Mouse (Mus musculus) lung, postnatal 36 days (tissue): ENCODE data around the gene Rassf6.

ENCODE experiments used
- DNase-seq: peaks from one replicate; pipeline ENCODE4 v3.0.0; 2022; ENCODE audit warnings: mixed read lengths

Rassf6 gene

DNA sequence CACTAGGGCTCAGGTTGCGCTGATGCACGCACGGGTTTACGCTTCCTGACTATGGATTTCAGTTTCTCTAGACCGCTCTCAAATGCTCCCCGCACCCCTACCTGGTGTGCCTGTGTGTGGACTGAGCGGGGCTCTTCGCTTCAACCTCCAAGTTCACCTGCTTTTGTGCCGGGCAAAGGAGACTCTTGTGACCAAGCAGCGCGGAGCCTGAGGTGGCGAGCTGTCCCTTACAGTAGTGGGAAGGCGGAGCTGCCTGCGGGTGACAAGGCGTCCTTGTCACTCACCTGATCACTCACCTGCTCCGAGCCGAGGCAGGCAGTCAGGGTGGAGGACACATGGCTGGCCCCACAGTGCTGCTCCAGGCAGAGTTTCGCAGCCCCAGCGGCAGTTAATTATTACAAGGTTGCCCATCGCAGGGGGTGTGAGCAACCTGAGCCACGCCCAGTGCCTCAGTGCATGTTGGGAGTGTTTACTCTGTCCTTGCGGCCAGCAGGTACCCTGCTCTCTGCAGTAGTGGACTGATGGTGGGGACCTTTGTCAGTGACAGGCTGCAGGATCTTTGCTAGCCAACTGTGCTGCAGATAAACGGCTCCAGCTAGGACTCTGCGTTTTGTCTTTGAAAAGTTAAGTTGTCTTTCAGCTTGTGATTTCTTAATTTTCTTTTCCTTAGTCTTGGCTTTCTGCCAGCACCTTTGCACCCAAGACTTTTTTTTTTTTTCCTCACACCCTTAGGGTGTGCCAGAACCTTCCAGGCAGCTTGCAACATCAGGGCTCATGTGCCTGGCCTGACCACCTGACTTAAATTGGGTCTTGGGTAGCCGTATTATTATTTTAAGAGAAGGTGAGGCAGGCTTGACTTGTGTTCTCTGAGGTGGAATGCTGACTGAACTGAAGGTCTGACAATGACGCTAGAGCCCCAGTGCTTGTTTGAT lies at the start of gene Rassf6:
TSS of gene Rassf6 (minus strand) at position 372 of the 932 bp plus-strand sequence.
- peak; percentile 84 for DNase-seq

DNA sequence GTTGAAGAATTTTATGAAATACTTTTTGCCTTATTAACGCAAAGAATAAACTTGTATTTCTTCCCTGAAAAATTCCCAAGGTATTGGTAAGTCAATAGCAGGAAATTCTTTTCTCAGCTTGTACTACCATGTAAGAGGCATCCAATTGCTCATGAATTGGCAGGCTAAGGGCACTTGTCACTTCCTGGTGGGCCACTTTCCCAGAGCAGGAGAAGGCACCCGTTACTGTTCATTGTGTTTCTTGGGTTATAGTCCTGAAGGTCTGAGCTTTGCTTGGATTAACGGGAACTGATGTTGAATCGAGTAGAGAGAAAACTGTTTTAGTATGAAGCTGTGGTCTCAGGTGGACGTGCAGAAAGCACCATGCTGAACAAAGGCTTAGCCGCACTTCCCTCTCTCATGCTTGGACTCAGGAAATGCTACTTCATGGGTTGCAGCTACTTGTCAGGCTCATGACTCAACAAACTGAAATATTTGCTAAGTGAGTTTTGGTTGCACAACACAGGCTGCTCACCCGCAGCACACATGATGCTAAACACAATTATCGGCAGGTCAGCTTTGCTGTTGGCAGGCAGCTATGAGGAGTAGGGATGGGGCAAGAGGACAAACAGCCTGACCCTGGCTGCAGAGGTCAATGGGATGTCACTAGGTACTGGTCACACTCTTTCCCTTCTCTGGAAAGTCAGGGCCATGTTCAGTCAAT lies 49.1 kb upstream of the Rassf6 start:
- DNase-seq: peak; percentile 71

DNA sequence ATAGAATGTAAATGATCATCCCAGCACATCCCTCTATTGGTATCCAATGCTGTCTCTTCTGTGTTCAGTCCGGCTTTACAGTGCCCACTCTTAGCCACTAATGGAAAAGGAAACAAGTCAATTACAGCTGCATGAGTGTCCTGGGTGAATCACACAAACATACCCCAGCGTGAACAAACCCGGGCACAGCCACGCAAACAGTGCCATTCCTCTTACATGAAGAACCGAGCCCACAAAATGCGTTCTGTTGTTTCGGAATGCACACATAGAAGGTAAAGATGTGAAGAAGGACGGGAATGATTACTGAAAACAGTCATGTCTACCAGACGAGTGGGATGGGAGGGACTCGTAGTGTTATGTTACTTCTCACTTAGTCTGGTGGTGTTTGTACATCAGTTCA lies 47.5 kb upstream of the Rassf6 start:
- DNase-seq: no peak

DNA sequence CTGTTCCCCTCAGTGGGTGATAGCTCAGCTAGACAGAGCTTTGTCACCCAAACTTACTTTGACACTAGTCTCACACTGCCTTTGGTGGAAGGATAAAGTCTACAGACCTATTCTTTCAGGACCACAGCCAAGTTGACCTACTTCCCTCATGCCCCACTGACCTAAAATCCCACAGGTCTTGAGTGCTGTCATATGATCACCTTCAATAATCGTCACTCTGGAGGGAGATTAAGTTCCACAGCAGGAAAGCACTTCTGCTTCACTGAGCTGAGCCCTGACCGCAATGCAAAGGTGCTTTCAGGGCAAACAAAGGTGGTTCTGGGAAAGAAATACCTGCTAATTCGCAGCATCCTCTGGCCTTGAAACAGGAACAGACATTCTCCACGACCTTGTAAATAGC lies 44.5 kb upstream of the Rassf6 start:
- DNase-seq: no peak

DNA sequence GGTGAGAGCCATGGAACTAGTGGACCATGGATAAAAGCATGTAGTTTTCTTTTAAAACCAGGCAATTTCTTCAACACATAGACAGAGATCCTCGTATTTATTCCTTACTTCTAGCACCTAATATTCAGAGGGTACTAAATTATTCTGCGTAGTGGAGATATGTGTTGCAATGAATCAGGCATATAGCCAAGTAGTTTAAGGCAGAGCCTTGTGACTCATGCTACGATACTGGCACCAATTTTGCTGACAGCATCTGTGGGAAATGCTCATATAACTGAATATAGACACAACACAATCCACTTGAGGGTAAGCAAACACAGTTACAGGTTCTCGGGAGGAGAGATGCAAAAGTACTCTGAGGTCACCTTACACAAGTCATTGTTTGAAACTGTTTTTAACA lies 41.4 kb upstream of the Rassf6 start:
- DNase-seq: peak; percentile 59

DNA sequence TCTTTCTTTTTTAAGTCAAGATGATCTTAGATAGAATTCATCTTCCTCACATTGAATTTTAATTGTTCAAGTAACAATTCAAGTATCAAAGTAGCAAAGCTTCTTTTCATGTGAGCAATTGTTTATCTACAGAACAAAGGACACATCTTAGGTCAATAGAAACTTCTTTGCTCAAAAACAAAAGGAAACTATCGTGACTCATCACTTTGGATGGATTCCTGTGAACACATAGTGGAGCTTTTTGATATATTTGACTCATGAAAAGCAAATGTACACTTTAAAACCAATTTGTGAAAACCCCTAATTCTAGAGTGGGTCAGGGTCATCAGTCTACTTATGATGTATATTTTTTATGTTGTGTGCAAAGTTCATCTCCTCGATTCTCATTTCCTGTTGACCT lies 37.1 kb upstream of the Rassf6 start:
- no peak for DNase-seq

DNA sequence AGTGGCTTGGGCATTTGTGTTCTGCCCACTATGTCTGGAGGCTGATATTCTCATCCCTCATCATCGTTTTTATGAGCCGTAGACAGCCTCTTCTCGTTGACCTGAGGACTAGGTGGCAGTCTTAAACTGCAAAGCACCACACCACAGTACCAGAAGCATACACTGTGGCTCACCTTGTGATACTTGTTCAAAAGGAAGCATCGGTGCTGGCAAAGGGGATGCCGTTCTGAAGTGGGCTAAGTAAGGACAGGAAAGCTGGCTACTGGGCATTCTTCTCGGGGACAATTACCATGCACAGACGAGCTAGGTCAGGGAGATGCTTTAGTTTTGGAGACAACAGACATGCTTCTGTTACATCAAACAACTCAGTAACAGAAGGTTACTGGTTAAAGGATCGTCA lies 21.4 kb upstream of the Rassf6 start:
- DNase-seq: no peak

DNA sequence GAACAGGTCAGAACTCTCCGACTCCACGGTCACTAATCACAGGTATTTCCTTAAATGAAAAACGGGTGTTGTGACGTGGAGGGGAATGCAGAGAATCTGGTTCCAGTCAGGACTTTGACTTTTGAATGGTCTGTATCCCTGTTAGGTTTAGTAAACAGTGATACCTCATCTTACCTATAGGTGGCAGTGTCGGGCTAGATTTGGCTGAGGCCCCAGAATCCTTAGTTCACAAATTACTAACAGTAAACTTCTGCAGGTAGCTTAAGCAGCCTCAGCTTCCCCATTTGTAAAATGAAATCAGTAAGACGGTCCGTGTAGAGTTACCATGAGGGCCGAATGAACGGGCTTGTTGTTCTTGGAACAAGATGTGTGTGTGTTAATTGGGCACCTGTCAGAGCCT lies 21.0 kb upstream of the Rassf6 start:
- DNase-seq: peak; percentile 76

DNA sequence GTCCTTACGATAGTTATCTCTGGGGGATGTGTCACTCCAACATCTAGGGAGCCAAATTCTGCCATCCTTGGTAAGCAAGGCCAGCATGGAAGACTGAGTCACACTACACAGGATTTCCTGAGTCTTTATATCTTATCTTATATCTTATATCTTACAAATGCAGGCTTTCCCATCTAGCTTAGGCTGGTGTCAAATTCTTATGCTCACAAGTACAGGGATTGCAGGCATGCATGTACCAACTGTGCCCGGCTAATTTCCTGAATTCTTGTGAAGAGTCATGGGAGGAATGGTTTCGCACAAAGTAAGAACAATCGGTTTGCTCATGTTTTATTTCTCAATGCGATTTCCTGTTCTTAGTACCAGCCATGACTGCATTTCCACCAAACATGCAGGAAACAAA lies 20.0 kb upstream of the Rassf6 start:
- DNase-seq: no peak

DNA sequence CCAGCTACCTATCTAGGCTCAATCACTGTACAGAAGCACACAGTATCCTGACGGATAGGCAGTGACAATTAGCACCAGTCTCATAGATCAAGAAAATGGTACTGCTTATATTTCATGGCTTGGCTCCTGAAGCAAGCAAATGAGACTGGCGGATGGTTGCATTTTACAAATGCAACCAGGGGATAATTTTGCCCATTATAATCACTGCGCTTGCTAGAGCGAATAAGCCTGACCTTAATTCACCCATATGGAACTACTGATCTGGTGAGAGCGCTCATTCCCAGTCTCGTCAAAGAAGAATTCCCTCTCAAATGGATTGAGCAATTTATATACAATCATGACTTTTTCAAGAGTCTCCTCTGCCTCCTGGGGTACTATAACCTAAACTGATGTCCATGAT lies 16.2 kb upstream of the Rassf6 start:
- no peak for DNase-seq

DNA sequence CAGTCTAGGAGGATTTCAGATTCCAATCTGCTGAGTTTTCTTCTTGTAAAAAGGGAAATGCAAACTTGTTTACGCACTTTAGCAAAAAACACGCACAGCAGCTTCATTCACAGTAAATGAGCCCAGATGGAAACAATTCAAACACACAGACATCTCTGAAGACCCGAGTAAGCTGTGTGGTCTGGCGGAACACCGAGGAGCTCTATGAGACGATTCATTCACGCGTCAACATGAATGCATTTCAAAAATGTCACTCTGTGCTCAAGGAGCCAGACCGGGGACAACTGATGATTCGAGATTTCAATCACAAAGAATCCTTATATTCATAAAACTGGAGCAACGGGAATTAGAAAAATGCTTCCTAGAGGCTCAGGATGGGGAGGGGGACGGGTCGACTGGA lies 15.4 kb upstream of the Rassf6 start:
- DNase-seq: no peak

DNA sequence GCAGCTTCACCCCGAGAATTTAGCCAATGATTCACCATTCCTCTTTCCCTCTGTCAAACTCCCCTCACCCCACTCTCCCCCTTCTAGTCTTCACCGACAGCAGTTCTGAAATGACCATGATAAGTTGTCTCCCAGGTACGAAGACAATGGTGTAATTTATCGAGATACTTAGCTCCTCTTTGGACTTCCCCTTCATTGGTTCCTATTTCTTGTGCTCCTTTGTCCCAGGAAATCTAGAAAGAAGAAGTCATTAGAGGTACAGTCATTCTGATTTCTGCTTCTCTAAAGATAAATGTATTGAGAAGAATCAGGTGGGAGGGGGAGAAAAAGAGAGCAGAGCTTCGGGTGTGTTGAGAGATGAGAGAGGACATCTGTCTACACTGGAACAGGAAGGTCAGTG lies 14.3 kb upstream of the Rassf6 start:
- no peak for DNase-seq

DNA sequence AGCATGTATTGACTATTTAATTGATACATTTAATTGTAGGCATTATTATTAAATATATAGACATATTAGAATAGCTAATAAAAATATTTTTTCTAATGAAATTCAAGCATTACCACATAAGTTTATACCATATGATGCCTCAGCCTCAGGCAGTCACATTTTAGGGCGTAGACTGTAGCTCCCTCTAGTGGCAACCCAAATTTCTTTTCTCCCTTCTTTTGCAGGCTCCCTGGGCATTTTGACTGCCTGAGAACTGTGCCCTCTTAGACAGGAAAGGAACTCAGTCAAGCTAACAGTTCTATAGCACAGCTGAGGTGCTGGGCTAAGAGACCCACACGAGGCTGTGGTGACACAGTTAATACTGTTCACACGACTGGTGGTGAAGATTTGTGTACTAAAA lies 12.3 kb upstream of the Rassf6 start:
- DNase-seq: peak; percentile 84

DNA sequence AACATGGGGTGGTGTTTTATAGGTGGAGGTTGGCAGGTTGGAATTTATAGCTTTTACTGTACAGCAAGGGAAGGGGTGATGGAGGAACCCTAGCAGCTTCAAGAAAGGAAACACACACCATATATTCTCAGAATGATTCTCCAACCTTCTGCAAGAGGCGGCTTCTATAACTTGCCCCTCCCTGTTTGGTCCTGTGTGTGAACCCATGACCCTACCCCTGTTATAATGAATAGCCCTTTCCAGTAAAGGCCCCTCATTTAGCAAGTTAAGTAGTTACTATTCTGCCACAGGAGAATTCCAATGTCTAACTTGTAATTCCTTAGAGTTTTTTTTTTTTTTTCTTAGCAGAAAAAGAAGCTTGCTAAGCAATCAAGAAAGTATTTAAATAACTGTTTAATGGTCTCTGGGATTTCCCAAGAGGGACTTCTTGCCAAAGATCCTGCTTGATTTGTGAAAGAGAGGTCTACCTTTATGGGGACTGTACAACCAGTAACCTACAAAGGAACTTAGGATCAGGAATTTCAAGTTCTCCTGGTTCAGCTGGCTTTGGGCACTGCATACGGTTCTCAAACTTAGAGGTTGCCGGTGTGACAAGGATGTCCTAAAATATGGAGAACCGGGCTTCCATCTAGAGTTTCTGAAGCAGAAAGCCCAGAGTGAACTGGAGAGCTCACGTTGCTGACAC lies 10.2 kb upstream of the Rassf6 start:
- no peak for DNase-seq

DNA sequence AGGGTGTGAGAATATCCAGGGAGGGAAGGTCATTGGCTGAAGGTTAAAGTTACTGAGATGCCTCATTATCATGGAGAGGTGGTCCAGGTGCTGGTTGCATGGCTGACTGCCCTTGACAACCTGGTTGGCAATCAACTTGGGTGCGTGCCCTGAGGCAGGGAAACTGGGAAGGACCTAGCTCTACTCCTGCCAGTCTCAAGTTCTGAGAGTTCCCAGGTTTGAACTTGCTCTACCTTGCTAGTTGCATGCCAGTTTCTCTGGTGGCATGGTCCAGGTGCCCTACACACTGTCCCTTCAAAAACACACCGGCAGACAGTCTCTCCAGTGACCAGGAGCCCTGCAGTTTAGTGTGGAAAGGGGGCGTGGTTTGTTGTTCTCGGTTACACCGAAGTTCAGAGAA lies 7.0 kb upstream of the Rassf6 start:
- DNase-seq: no peak

DNA sequence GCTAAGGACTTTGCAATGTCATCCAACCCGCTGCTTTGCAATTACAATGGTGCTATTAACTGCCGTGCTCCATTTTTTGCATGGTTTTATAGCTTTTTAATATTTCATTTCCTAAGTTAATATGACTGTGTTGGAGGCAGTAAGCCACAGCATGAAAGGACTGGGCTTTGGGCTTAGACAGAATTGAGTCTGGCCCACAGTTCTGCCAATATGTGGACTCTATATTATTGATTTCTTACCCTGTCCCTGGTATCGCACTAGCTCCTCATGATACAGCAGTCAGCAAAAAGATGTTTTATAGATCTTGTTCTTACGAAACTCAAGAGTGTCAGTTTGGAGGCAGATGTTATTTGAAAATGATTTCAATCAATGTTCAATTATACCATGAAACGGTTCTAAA lies 5.9 kb upstream of the Rassf6 start:
- no peak for DNase-seq

DNA sequence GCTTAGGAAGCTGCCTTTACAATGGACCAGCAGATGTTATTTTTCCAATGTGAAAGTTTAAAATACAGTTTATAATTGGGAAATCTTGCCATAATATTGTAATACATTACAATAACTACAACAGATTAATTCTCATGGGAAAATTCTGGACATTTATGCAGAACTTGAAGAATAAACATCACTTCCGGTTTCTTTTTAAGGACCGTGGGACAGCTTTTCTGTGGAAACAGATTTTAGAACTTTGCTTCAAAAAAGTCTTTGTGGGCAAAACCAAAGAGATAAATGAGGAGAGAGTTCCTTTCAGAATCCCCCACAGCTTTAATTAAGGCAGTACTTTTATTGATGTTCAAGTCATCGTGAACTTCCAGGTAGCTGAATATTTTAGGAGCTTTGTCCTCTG lies 5.1 kb upstream of the Rassf6 start:
- no peak for DNase-seq

DNA sequence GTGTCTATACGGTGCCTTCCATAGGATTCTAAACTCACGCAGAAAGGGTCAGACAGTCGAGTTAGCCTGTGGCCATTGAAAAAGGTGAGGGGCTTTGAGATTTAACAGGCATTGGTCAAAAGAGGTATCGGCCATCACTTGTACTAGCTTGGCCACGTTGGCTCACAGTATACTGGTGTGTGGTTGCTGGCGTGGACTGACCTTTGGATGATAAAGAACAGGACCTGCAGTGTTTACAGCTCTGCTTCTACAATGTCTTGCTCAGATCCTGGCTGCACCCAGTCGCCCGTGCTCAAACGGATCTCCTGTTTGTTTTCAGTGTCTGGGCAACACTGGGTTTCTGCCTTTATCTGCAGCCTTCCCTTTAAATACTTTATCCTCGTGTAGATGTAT lies 757 bp upstream of the Rassf6 start:
- no peak for DNase-seq

DNA sequence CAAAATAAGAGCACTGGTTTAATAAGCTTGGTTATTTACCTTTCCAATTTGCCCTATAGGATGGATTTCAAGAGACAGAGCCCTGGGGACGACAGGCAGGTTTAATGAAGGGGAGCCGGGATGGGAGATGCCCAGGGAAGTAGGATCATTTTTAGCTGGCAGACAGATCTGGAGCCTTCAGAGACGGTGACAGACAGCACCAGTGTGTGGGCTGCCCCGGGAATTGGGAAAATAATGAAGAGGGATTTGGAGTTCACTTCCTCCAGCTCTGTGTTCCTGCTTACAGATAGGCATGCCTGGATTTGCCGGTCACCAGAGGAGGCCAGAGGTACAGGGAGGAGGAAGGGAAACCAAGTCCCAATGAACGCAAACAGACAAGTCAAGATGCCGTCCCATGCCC lies 5.6 kb downstream of the Rassf6 start:
- no peak for DNase-seq

DNA sequence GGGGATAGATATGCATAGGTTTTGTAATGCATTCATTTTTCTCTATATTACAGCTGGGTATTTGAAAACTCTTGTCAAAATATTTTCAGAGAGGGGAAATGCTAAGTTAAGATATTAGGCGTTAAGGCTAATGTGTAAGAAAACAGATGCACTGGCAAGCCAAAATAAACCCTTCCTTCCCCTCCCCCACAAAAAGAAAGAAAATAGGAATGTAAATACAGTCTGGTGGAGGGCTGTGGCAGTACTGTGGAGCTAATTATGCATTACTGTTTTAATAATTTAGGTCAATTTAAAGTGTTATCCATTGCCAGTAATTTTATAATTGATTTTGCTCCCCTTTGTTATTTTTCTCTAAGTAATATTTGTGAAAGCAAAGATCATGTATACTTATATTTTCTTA lies 11.9 kb downstream of the Rassf6 start:
- DNase-seq: no peak

DNA sequence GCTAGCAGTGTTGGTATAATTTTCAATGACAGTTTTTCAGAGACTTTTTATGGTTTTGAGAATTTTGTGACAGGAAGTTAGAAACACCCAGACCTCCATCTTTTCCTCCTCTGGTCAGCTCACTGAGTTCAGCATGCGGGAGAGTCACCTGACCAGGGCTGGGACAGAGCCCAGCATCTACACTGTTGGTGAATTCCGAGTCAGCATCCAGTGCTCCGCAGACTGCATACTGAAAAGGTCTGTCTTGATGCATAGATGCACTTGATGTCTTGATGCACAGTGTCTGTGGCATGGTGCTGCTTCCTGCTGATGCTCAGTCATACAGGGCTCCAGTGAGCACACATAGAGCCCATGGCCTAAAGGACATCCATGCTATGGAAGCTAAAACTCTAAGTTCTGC lies 12.4 kb downstream of the Rassf6 start:
- DNase-seq: no peak

DNA sequence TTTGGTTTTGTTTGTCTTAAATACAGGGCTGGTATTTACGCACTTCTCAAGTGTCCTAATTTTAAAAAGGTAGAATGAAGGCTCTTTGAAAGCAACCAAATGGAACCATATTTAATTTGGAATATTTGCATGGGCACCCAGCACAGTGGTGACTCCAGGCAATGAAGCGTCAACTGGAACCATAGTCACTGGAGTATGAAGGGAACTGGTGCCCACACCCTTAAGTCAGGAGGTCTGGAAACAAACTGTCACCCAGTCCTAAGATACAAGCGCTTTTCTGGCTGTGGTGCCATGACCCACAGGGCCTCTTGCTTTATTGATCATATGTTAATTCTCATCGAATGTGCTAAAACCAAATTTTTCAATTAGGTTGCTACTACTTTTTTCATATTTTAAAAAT lies 13.0 kb downstream of the Rassf6 start:
- no peak for DNase-seq

DNA sequence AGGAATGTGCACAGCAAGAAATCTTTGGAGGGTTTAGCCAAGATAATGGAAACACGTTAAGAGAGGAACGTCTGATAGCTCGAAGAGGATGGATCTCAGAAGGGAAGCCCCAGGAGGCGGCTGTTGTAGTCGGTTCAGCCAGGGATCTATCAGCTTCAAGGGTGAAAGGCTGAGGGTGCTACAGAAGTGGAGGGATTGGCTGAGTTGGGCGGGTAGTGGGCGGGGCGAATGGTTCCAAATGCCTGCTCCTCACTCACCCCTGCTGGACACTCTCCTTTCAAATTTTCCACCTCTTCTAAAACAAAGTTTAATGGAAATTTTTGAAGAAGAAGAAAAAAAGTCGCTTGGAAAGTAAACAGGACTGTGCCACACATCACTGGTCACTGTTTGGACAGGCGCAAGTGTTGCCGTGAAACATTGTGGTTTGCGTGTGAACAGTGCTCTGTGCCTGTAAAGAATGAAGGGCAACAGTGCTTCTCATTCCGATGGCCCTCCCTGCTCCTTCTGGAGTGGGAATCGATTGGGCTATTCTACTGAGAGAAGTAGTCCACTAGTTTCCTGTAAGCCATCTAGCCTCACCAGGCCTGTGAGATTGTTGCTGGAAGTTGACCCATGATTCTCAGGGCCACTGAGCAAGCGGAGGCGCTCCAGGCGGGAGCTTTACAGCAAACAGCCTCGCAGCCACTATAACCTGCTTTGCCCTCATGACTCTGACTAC lies 15.6 kb downstream of the Rassf6 start:
- DNase-seq: no peak
